Mouse (Mus musculus): ENCODE results near the gene Dcun1d1. TPM values are rescaled to one million over a fixed set of nuclear protein-coding genes. Genes with fewer than 3 reads are reported as not detected.

The Dcun1d1 gene
- total RNA-seq, 1 experiment, result 28.2 TPM

DNA sequence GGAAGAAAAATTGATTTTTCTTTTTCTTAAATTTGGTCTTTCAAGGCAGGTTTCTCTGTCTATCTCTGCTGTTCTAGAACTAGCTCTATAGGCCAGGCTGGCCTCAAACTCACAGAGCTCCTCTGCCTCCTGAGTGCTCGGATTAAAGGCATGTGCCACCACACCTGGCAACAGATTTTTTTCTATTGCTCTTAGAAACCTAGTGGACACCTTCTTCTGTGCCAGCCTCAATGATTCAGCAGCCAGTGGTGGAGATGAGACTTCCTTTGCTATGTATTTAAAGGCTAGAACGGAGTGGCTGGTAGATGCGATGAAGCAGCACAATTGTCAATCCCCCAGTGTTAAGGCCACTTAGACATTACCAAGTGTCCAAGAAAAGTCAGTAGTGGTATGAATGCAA lies 13.2 kb downstream of the Dcun1d1 start:
- no peak for DNase-seq (ENCODE audit: low read depth, low spot score)
- Histone ChIP-seq H3K4me3 (ENCODE audit: insufficient read depth in 1 of 2, low read depth in 1 of 2, low read length in 2 of 2, poor library complexity in 1 of 2, severe bottlenecking in 1 of 2) (no peak overlapping the region), H3K9me3 (ENCODE audit: control insufficient read depth, insufficient read depth, low read depth, low read length) (no peaks in the 10 kb centered on the region), H3K27ac (ENCODE audit: insufficient read depth, low read depth, low read length, poor library complexity, severe bottlenecking) (no peak overlapping the region), H3K36me3 (ENCODE audit: control insufficient read depth, insufficient read depth, low read length, poor library complexity, severe bottlenecking) (no peaks in the 10 kb centered on the region), H3K9ac (ENCODE audit: insufficient read depth, low read depth, low read length, poor library complexity, severe bottlenecking) (no peak overlapping the region), H3K4me1 (ENCODE audit: control insufficient read depth in 2 of 2, insufficient read depth in 2 of 2, low read length in 2 of 2, poor library complexity in 1 of 2) (peaks cover 0 to 2% of the 10 kb centered on the region in 2 experiments; a peak in 1 of 4 replicates)
- in situ Hi-C loops (cut with MboI; ENCODE audit: low sequenced_read_pairs in 2 of 2, unreplicated experiment in 2 of 2), result no loop called here
- TF ChIP-seq CHD2 (IDR thresholded peaks at IDR 0.05; ENCODE audit: low read depth, low read length), result no peak
- TF ChIP-seq ZNF384 (IDR thresholded peaks at IDR 0.05; ENCODE audit: low read depth, low read length), result no peak
- no peak for TF ChIP-seq HCFC1 (IDR thresholded peaks at IDR 0.05; ENCODE audit: borderline replicate concordance, insufficient read depth, low read length)
- no peak for TF ChIP-seq MAFK (IDR thresholded peaks at IDR 0.05; ENCODE audit: insufficient read depth, low read depth, low read length)
- TF ChIP-seq ZC3H11A (IDR thresholded peaks at IDR 0.05; ENCODE audit: borderline replicate concordance, low read depth, low read length), result no peak

DNA sequence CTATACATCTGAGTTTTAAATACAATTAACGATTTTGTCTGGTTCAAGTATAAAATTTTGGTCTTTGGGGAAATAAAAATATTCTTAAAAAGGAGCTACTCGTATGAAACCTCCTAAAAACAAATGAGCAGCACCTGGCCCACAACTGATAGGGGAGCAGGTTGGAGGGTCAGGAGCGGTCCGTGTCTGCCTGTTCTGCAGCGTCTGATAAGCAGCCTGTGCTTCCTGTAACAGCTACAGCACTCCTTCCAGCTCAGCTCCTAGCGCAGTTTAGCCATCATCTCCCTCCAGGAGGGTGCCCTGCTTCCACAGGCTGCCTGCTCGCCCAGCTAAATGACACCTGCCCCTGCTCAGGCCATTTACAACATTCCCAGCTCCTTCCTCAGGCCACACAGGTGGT lies 13.8 kb downstream of the Dcun1d1 start:
- no peak for DNase-seq (ENCODE audit: low read depth, low spot score)
- Histone ChIP-seq H3K4me1 (ENCODE audit: control insufficient read depth in 2 of 2, insufficient read depth in 2 of 2, low read length in 2 of 2, poor library complexity in 1 of 2) (peaks cover 0 to 2% of the 10 kb centered on the region in 2 experiments; a peak in 1 of 4 replicates), H3K9me3 (ENCODE audit: control insufficient read depth, insufficient read depth, low read depth, low read length) (no peaks in the 10 kb centered on the region), H3K4me3 (ENCODE audit: insufficient read depth in 1 of 2, low read depth in 1 of 2, low read length in 2 of 2, poor library complexity in 1 of 2, severe bottlenecking in 1 of 2) (no peak overlapping the region), H3K9ac (ENCODE audit: insufficient read depth, low read depth, low read length, poor library complexity, severe bottlenecking) (no peak overlapping the region), H3K36me3 (ENCODE audit: control insufficient read depth, insufficient read depth, low read length, poor library complexity, severe bottlenecking) (no peaks in the 10 kb centered on the region), H3K27ac (ENCODE audit: insufficient read depth, low read depth, low read length, poor library complexity, severe bottlenecking) (no peak overlapping the region)
- in situ Hi-C loops (cut with MboI; ENCODE audit: low sequenced_read_pairs in 2 of 2, unreplicated experiment in 2 of 2), result no loop called here
- TF ChIP-seq MAFK (IDR thresholded peaks at IDR 0.05; ENCODE audit: insufficient read depth, low read depth, low read length) (no peak), HCFC1 (IDR thresholded peaks at IDR 0.05; ENCODE audit: borderline replicate concordance, insufficient read depth, low read length) (no peak), CHD2 (IDR thresholded peaks at IDR 0.05; ENCODE audit: low read depth, low read length) (no peak), ZC3H11A (IDR thresholded peaks at IDR 0.05; ENCODE audit: borderline replicate concordance, low read depth, low read length) (no peak), ZNF384 (IDR thresholded peaks at IDR 0.05; ENCODE audit: low read depth, low read length) (no peak)

- Histone ChIP-seq H3K4me3 (ENCODE audit: insufficient read depth in 1 of 2, low read depth in 1 of 2, low read length in 2 of 2, poor library complexity in 1 of 2, severe bottlenecking in 1 of 2) (no peak overlapping the region), H3K9ac (ENCODE audit: insufficient read depth, low read depth, low read length, poor library complexity, severe bottlenecking) (no peak overlapping the region), H3K27ac (ENCODE audit: insufficient read depth, low read depth, low read length, poor library complexity, severe bottlenecking) (no peak overlapping the region), H3K9me3 (ENCODE audit: control insufficient read depth, insufficient read depth, low read depth, low read length) (no peaks in the 10 kb centered on the region), H3K4me1 (ENCODE audit: control insufficient read depth in 2 of 2, insufficient read depth in 2 of 2, low read length in 2 of 2, poor library complexity in 1 of 2) (peaks cover 0 to 2% of the 10 kb centered on the region in 2 experiments; a peak in 1 of 4 replicates), H3K36me3 (ENCODE audit: control insufficient read depth, insufficient read depth, low read length, poor library complexity, severe bottlenecking) (no peaks in the 10 kb centered on the region; the same call in 1 of the 2 replicates)
- TF ChIP-seq MAFK (IDR thresholded peaks at IDR 0.05; ENCODE audit: insufficient read depth, low read depth, low read length) (no peak), CHD2 (IDR thresholded peaks at IDR 0.05; ENCODE audit: low read depth, low read length) (no peak), ZC3H11A (IDR thresholded peaks at IDR 0.05; ENCODE audit: borderline replicate concordance, low read depth, low read length) (no peak), ZNF384 (IDR thresholded peaks at IDR 0.05; ENCODE audit: low read depth, low read length) (no peak), HCFC1 (IDR thresholded peaks at IDR 0.05; ENCODE audit: borderline replicate concordance, insufficient read depth, low read length) (no peak)
- DNase-seq (ENCODE audit: low read depth, low spot score), result no peak
- in situ Hi-C loops (cut with MboI; ENCODE audit: low sequenced_read_pairs in 2 of 2, unreplicated experiment in 2 of 2), result no loop called here
Observed at GRCm38 (mm10) chr3:35922522-35922921, 14.7 kb downstream of the Dcun1d1 start.

DNA sequence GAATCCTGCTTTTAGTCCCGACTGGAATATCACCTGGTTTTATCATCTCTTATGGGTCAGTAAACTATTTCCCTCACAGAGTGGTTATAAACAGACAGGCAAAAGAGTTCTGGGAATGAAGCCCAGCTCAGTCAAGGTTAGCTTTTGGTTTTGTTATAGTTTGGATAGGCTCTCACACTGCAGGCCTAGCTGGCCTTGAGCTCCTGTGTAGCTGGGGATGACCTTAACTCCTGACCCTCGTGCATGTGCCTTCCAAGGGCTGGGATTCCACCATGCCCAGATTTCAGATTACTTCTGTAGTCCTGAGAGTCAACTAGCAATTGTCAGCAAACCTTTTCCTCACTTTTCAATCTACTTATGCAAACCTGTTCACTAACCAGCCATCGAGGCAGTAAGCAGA lies 19.0 kb downstream of the Dcun1d1 start:
- Histone ChIP-seq H3K27ac (ENCODE audit: insufficient read depth, low read depth, low read length, poor library complexity, severe bottlenecking) (no peak overlapping the region), H3K4me1 (ENCODE audit: control insufficient read depth in 2 of 2, insufficient read depth in 2 of 2, low read length in 2 of 2, poor library complexity in 1 of 2) (no peaks in the 10 kb centered on the region), H3K9ac (ENCODE audit: insufficient read depth, low read depth, low read length, poor library complexity, severe bottlenecking) (no peak overlapping the region), H3K36me3 (ENCODE audit: control insufficient read depth, insufficient read depth, low read length, poor library complexity, severe bottlenecking) (no peaks in the 10 kb centered on the region; the same call in 1 of the 2 replicates), H3K9me3 (ENCODE audit: control insufficient read depth, insufficient read depth, low read depth, low read length) (no peaks in the 10 kb centered on the region), H3K4me3 (ENCODE audit: insufficient read depth in 1 of 2, low read depth in 1 of 2, low read length in 2 of 2, poor library complexity in 1 of 2, severe bottlenecking in 1 of 2) (no peak overlapping the region)
- TF ChIP-seq ZNF384 (IDR thresholded peaks at IDR 0.05; ENCODE audit: low read depth, low read length) (no peak), MAFK (IDR thresholded peaks at IDR 0.05; ENCODE audit: insufficient read depth, low read depth, low read length) (no peak), ZC3H11A (IDR thresholded peaks at IDR 0.05; ENCODE audit: borderline replicate concordance, low read depth, low read length) (no peak), HCFC1 (IDR thresholded peaks at IDR 0.05; ENCODE audit: borderline replicate concordance, insufficient read depth, low read length) (no peak), CHD2 (IDR thresholded peaks at IDR 0.05; ENCODE audit: low read depth, low read length) (no peak)
- DNase-seq (ENCODE audit: low read depth, low spot score), result no peak
- in situ Hi-C loops (cut with MboI; ENCODE audit: low sequenced_read_pairs in 2 of 2, unreplicated experiment in 2 of 2), result no loop called here
